Mouse (Mus musculus) limb, embryonic 12.5 days (tissue): ENCODE measurements around the gene Rundc3b. TPM values are rescaled to one million over a fixed set of nuclear protein-coding genes. Genes with fewer than 3 reads are reported as not detected.

Source experiments
- ATAC-seq: fragments of 200-750 bp; cut with Nextera tagmentation; 2 replicates; pipeline ENCODE4 v1.8.0; 2017; ENCODE audit warnings: low read depth, moderate TSS enrichment; ENCODE audit not compliant: insufficient number of reproducible peaks, insufficient read depth, low FRiP score, low TSS enrichment
- H3K27ac ChIP-seq: fragments of 300-500 bp; sonication (generic); 2 replicates; pipeline ENCODE4 v1.5.1; 2016; ENCODE audit warnings: mild to moderate bottlenecking, moderate library complexity
- H3K27me3 ChIP-seq: fragments of 300-500 bp; sonication (generic); 2 replicates; pipeline ENCODE4 v1.6.1; 2016; ENCODE audit warnings: mild to moderate bottlenecking, moderate library complexity
- H3K36me3 ChIP-seq: fragments of 300-500 bp; sonication (generic); 2 replicates; pipeline ENCODE4 v1.6.1; 2016; ENCODE audit warnings: mild to moderate bottlenecking, moderate library complexity
- H3K4me1 ChIP-seq: fragments of 300-500 bp; sonication (generic); replicated peaks from 2 replicates; pipeline ENCODE4 v1.6.1; 2016
- H3K4me2 ChIP-seq: fragments of 300-500 bp; sonication (generic); 2 replicates; pipeline ENCODE4 v1.6.1; 2016; ENCODE audit warnings: mild to moderate bottlenecking, moderate library complexity
- H3K4me3 ChIP-seq: fragments of 300-500 bp; sonication (generic); replicated peaks from 2 replicates; pipeline ENCODE4 v1.5.1; 2016; ENCODE audit warnings: mild to moderate bottlenecking
- H3K9ac ChIP-seq: fragments of 300-500 bp; sonication (generic); replicated peaks from 2 replicates; pipeline ENCODE4 v1.6.1; 2016; ENCODE audit warnings: mild to moderate bottlenecking, moderate library complexity
- H3K9me3 ChIP-seq: fragments of 300-500 bp; sonication (generic); 2 replicates; pipeline ENCODE4 v1.6.1; 2016; ENCODE audit warnings: mild to moderate bottlenecking, moderate library complexity
- WGBS: fragments of 180-500 bp; shearing (Covaris S2); methylation state at CpG from one replicate; pipeline ENCODE4 v1.1.7; 2016; 5-methylcytosine and 5-hydroxymethylcytosine counted together
- polyA plus RNA-seq: library from polyadenylated mRNA; unstranded; fragments of >200 nt; fragmentation: Nextera tagmentation; extraction: Ambion mirVana; gene quantifications from 2 replicates; pipeline ENCODE4 v1.2.1, GENCODE M21; 2016

Gene Rundc3b
- polyA plus RNA-seq, 1 experiment from 2014 or later: 9.8 TPM

DNA sequence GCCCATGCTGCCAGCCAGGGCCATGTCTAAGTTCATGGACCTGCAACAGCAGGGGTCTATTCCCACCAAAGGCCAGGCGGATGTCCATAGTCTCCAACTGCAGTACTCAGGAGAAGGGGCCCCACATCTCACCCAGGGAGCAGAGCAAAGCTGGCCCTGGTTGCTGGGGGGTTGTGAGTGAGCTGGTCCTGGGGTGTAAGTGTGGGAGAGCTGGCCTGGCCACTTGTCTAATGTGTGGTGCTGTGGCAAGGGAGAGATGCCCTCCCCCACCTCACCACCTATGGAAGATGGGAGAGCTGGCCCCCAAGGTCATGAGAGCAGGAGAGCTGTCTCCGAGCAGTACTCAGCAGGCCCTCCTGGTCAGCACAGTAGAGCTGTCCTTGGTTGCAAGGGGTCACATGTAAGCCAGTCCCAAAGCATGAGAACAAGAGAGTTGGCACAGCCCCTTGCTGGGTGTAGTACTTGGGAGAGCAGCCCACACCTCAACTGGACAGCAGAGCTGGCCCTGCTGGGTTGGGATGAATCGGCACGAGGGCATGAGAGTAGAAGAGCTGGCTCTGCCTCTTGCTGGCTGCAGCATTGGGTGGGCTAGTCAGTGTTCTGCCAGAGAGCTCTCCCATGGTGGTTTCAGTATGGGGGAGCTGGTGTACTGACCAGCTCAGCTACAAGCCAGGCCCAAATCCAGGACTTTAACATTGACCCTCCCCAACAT, 134.6 kb downstream of the Rundc3b start:
- no peaks in the 10 kb centered on the region for H3K36me3 ChIP-seq
- H3K4me1 ChIP-seq: no peaks in the 10 kb centered on the region
- no peaks in the 10 kb centered on the region for H3K27me3 ChIP-seq
- no peak overlapping the region for H3K4me3 ChIP-seq
- no peak overlapping the region for H3K27ac ChIP-seq
- ATAC-seq: peak; percentile 47
- no peaks in the 10 kb centered on the region for H3K9me3 ChIP-seq
- H3K4me2 ChIP-seq: no peak overlapping the region
- H3K9ac ChIP-seq: no peak overlapping the region
- 68% methylated on average over 4 of the region's 4 CpGs for WGBS

DNA sequence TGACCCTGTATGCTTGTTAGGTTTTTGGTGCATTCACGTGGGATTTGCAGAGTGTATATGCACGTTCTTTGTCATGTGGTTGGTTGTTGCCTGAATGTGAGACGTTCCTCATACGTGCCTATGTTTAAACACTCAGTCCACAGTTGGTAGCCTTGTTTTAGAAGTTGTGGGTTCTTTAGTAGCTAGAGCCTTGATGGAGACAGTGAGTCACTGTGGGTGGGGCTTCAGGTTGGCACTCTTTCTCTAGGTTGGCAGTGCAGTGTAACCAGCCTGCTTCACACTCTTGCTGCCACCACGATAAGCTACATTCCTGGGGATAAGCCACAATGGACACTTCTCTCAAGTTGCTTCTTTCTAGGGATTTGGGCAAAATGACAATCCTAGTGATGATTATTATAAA, 166.2 kb downstream of the Rundc3b start:
- ATAC-seq: no peak
- WGBS: 89% methylated on average over 5 of the region's 5 CpGs
- Histone ChIP-seq H3K4me3 (no peak overlapping the region), H3K27me3 (no peaks in the 10 kb centered on the region), H3K4me1 (no peaks in the 10 kb centered on the region), H3K9me3 (no peaks in the 10 kb centered on the region), H3K4me2 (no peak overlapping the region), H3K27ac (no peak overlapping the region), H3K36me3 (peaks cover 23% of the 10 kb centered on the region; the same call in 1 of the 2 replicates), H3K9ac (no peak overlapping the region)

DNA sequence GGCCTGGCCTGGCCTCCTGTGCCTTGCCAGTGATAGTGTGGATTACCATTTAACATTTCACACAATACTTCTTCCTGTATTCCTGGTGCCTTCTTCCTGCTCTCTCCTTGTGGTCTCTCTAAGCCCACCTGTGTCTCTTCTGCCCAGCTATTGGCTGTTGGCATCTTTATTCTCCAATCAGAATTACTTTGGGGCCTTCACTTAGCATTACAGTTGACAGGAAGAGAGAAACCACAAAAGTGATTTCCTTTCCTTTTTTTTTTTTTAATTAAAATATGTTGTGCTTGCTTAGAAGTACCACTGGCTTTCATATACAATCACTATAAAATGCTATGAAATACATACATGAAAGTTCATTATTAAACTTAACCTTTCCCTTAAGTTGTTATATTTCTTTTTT, 167.2 kb downstream of the Rundc3b start:
- H3K27me3 ChIP-seq: no peaks in the 10 kb centered on the region
- no peak overlapping the region for H3K9ac ChIP-seq
- H3K27ac ChIP-seq: no peak overlapping the region
- no peak overlapping the region for H3K4me2 ChIP-seq
- H3K9me3 ChIP-seq: no peaks in the 10 kb centered on the region
- no peaks in the 10 kb centered on the region for H3K4me1 ChIP-seq
- H3K36me3 ChIP-seq: peaks cover 23% of the 10 kb centered on the region; the same call in 1 of the 2 replicates
- H3K4me3 ChIP-seq: no peak overlapping the region
- ATAC-seq: no peak

Other genes with a start within 250 kb of the Rundc3b start
- 62.8 and 65.2 TPM in 2 replicates for gene Dbf4, start 200.2 kb downstream of the Rundc3b start, polyA plus RNA-seq
- gene Slc25a40, start 200.1 kb downstream of the Rundc3b start, polyA plus RNA-seq: 13.0 and 13.3 TPM in 2 replicates
- gene Abcb1a, start 37.1 kb upstream of the Rundc3b start, polyA plus RNA-seq: 0.49 and 0.52 TPM in 2 replicates
- 1.8 and 3.0 TPM in 2 replicates for gene Abcb1b, start 175.2 kb upstream of the Rundc3b start, polyA plus RNA-seq